Mouse (Mus musculus) kidney, postnatal 14 days (tissue): ENCODE data around the gene Abca13.

ENCODE experiments used
- DNase-seq: peaks from one replicate; pipeline ENCODE4 v3.0.0; 2022; ENCODE audit warnings: mixed read lengths

The Abca13 gene

DNA sequence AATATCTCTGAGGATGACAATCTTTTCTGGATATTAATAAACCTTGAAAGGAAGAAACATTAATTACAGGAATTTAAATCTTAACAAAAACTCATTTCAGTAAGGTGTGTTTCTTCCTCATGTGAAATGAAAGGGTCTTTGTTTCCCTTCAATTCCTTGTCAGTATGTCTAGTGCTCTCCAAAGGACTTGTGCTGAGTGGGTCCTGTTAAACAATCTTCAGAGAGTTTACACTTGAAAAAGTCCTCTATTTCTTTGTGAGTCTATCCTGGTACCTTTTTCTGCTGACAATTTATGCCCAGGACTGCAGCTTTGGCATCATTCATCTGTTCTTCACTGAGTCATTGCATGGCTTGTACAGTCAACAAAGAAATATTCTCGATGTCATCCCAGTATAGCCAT, 539.6 kb downstream of the Abca13 start:
- DNase-seq, result no peak
